Mouse (Mus musculus): ENCODE measurements around the gene Olfr441.
"Not testable (repeated sequence)": the region's sequence is repeated elsewhere in the genome, so short reads cannot be mapped to it uniquely, and the experiment has no call there.

DNA sequence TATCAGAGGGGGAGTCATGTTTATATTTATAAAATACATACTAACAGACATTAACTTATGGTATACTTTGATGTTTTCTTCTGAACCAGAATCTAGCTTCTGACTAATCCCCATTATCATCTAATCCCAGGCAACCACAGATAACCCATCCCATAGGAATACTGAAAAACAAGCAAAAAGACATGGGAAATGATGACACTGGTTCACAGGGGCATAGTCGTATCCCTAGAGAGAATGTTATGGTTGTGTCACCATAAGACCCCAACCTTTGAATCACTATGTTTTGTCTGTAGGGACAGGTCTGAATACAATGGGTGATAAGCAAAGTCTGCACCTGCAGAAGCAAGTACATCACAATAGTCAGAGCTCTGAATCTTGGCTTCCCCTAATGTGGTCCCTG is at the start of gene Olfr441:
- not testable (repeated sequence) for TF ChIP-seq POLR2A (IDR thresholded peaks at IDR 0.05; ENCODE audit: control insufficient read depth, extremely low read depth, insufficient read depth, low read length, poor library complexity); CTCF (IDR thresholded peaks at IDR 0.05; ENCODE audit: borderline replicate concordance, control insufficient read depth, extremely low read depth, insufficient read depth, low read length, poor library complexity)

All from thymus, adult 2 months (tissue).